Mouse (Mus musculus): Measurements from ENCODE around the gene Uxs1. TPM values are rescaled to one million over a fixed set of nuclear protein-coding genes. Genes with fewer than 3 reads are reported as not detected.

Gene Uxs1
- 27.7 and 29.2 TPM in 2 replicates for polyA plus RNA-seq (2015; fragmentation: Nextera tagmentation; extraction: Ambion mirVana)

- no peaks in the 10 kb centered on the region for H3K9me3 ChIP-seq
- 1% methylated on average over 38 of the region's 41 CpGs for WGBS
- no peaks in the 10 kb centered on the region for H3K36me3 ChIP-seq
- ATAC-seq (ENCODE audit: borderline replicate concordance, extremely low read depth, low FRiP score, low TSS enrichment) = peak; percentile 99
- H3K4me1 ChIP-seq = peaks cover 12% of the 10 kb centered on the region
- no peaks in the 10 kb centered on the region for H3K27me3 ChIP-seq
- peak within 1 kb of the TSS; percentile 75 for H3K9ac ChIP-seq
- peak within 1 kb of the TSS; percentile 87 for H3K27ac ChIP-seq
- H3K4me2 ChIP-seq = peak within 1 kb of the TSS; percentile 82
- H3K4me3 ChIP-seq = peak within 1 kb of the TSS; percentile 84
Measured at GRCm38 (mm10) chr1:43827763-43828194, at the start of gene Uxs1. Uxs1 (minus strand) TSS chr1:43827800.

GRCm38 (mm10) chr1:43877233-43877632, 49.6 kb upstream of the Uxs1 start:
- Histone ChIP-seq H3K4me3 (no peak overlapping the region), H3K9ac (no peak overlapping the region), H3K9me3 (no peaks in the 10 kb centered on the region), H3K27me3 (no peaks in the 10 kb centered on the region), H3K27ac (no peak overlapping the region), H3K4me2 (no peak overlapping the region), H3K36me3 (no peaks in the 10 kb centered on the region), H3K4me1 (no peaks in the 10 kb centered on the region)
- ATAC-seq (ENCODE audit: borderline replicate concordance, extremely low read depth, low FRiP score, low TSS enrichment) = no peak
- 88% methylated on average over 6 of the region's 6 CpGs for WGBS

- no peak for ATAC-seq (ENCODE audit: borderline replicate concordance, extremely low read depth, low FRiP score, low TSS enrichment)
- H3K4me3 ChIP-seq = no peak overlapping the region
- no peaks in the 10 kb centered on the region for H3K27me3 ChIP-seq
Measured at GRCm38 (mm10) chr1:43871116-43871515, 43.5 kb upstream of the Uxs1 start.

GRCm38 (mm10) chr1:43868510-43868909, 40.9 kb upstream of the Uxs1 start:
- no peak for ATAC-seq (ENCODE audit: borderline replicate concordance, extremely low read depth, low FRiP score, low TSS enrichment)
- H3K4me1 ChIP-seq = no peaks in the 10 kb centered on the region
- H3K4me3 ChIP-seq = no peak overlapping the region
- H3K27ac ChIP-seq = no peak overlapping the region
- H3K27me3 ChIP-seq = no peaks in the 10 kb centered on the region
- H3K9ac ChIP-seq = no peak overlapping the region
- no peak overlapping the region for H3K4me2 ChIP-seq
- 46% methylated on average over 1 of the region's 1 CpGs for WGBS
- H3K9me3 ChIP-seq = no peaks in the 10 kb centered on the region
- H3K36me3 ChIP-seq = no peaks in the 10 kb centered on the region

More at GRCm38 (mm10) chr1:43871116-43871515, 43.5 kb upstream of the Uxs1 start:
- no peak overlapping the region for H3K27ac ChIP-seq
- H3K9me3 ChIP-seq = no peaks in the 10 kb centered on the region
- H3K9ac ChIP-seq = no peak overlapping the region
- H3K36me3 ChIP-seq = no peaks in the 10 kb centered on the region
- H3K4me1 ChIP-seq = no peaks in the 10 kb centered on the region
- no peak overlapping the region for H3K4me2 ChIP-seq

GRCm38 (mm10) chr1:43864758-43865157, 37.2 kb upstream of the Uxs1 start:
- Histone ChIP-seq H3K4me2 (no peak overlapping the region), H3K27me3 (no peaks in the 10 kb centered on the region), H3K4me1 (no peaks in the 10 kb centered on the region), H3K9ac (no peak overlapping the region), H3K9me3 (no peaks in the 10 kb centered on the region), H3K4me3 (no peak overlapping the region), H3K36me3 (no peaks in the 10 kb centered on the region), H3K27ac (no peak overlapping the region)
- no peak for ATAC-seq (ENCODE audit: borderline replicate concordance, extremely low read depth, low FRiP score, low TSS enrichment)

GRCm38 (mm10) chr1:43862614-43863013, 35.0 kb upstream of the Uxs1 start:
- no peak overlapping the region for H3K9ac ChIP-seq
- no peaks in the 10 kb centered on the region for H3K36me3 ChIP-seq
- 93% methylated on average over 4 of the region's 4 CpGs for WGBS
- ATAC-seq (ENCODE audit: borderline replicate concordance, extremely low read depth, low FRiP score, low TSS enrichment) = no peak
- no peaks in the 10 kb centered on the region for H3K4me1 ChIP-seq
- no peaks in the 10 kb centered on the region for H3K27me3 ChIP-seq
- no peaks in the 10 kb centered on the region for H3K9me3 ChIP-seq
- H3K27ac ChIP-seq = no peak overlapping the region
- no peak overlapping the region for H3K4me2 ChIP-seq
- no peak overlapping the region for H3K4me3 ChIP-seq

GRCm38 (mm10) chr1:43858988-43859387, 31.4 kb upstream of the Uxs1 start:
- no peaks in the 10 kb centered on the region for H3K27me3 ChIP-seq
- WGBS = 33% methylated on average over 5 of the region's 5 CpGs
- H3K4me3 ChIP-seq = no peak overlapping the region
- H3K27ac ChIP-seq = no peak overlapping the region
- H3K4me2 ChIP-seq = no peak overlapping the region
- ATAC-seq (ENCODE audit: borderline replicate concordance, extremely low read depth, low FRiP score, low TSS enrichment) = no peak
- no peaks in the 10 kb centered on the region for H3K4me1 ChIP-seq
- no peaks in the 10 kb centered on the region for H3K36me3 ChIP-seq
- H3K9ac ChIP-seq = no peak overlapping the region
- no peaks in the 10 kb centered on the region for H3K9me3 ChIP-seq

- Histone ChIP-seq H3K27ac (no peak overlapping the region), H3K4me2 (no peak overlapping the region), H3K4me1 (no peaks in the 10 kb centered on the region), H3K9ac (no peak overlapping the region), H3K9me3 (no peaks in the 10 kb centered on the region), H3K36me3 (no peaks in the 10 kb centered on the region), H3K4me3 (no peak overlapping the region), H3K27me3 (no peaks in the 10 kb centered on the region)
- ATAC-seq (ENCODE audit: borderline replicate concordance, extremely low read depth, low FRiP score, low TSS enrichment) = no peak
- WGBS = 77% methylated on average over 1 of the region's 1 CpGs
Measured at GRCm38 (mm10) chr1:43857656-43858055, 30.1 kb upstream of the Uxs1 start.

GRCm38 (mm10) chr1:43855591-43855990, 28.0 kb upstream of the Uxs1 start:
- H3K9ac ChIP-seq = no peak overlapping the region
- no peaks in the 10 kb centered on the region for H3K4me1 ChIP-seq
- no peak overlapping the region for H3K27ac ChIP-seq
- H3K27me3 ChIP-seq = no peaks in the 10 kb centered on the region
- no peaks in the 10 kb centered on the region for H3K36me3 ChIP-seq
- no peaks in the 10 kb centered on the region for H3K9me3 ChIP-seq
- 55% methylated on average over 1 of the region's 1 CpGs for WGBS
- ATAC-seq (ENCODE audit: borderline replicate concordance, extremely low read depth, low FRiP score, low TSS enrichment) = no peak
- no peak overlapping the region for H3K4me3 ChIP-seq
- no peak overlapping the region for H3K4me2 ChIP-seq

- Histone ChIP-seq H3K27me3 (no peaks in the 10 kb centered on the region), H3K4me1 (no peaks in the 10 kb centered on the region), H3K36me3 (no peaks in the 10 kb centered on the region), H3K9me3 (no peaks in the 10 kb centered on the region), H3K4me3 (no peak overlapping the region), H3K9ac (no peak overlapping the region), H3K27ac (no peak overlapping the region), H3K4me2 (no peak overlapping the region)
- WGBS = 75% methylated on average over 2 of the region's 2 CpGs
- no peak for ATAC-seq (ENCODE audit: borderline replicate concordance, extremely low read depth, low FRiP score, low TSS enrichment)
Measured at GRCm38 (mm10) chr1:43843398-43843797, 15.8 kb upstream of the Uxs1 start.

GRCm38 (mm10) chr1:43837236-43837635, 9.6 kb upstream of the Uxs1 start:
- 80% methylated on average over 1 of the region's 1 CpGs for WGBS
- no peak overlapping the region for H3K4me2 ChIP-seq
- no peaks in the 10 kb centered on the region for H3K9me3 ChIP-seq
- no peaks in the 10 kb centered on the region for H3K27me3 ChIP-seq
- no peaks in the 10 kb centered on the region for H3K36me3 ChIP-seq
- no peak for ATAC-seq (ENCODE audit: borderline replicate concordance, extremely low read depth, low FRiP score, low TSS enrichment)
- H3K27ac ChIP-seq = no peak overlapping the region
- H3K4me1 ChIP-seq = no peaks in the 10 kb centered on the region
- no peak overlapping the region for H3K9ac ChIP-seq
- H3K4me3 ChIP-seq = no peak overlapping the region

- 61% methylated on average over 1 of the region's 1 CpGs for WGBS
- no peaks in the 10 kb centered on the region for H3K27me3 ChIP-seq
- peaks cover 11% of the 10 kb centered on the region for H3K4me1 ChIP-seq
- no peak overlapping the region for H3K4me3 ChIP-seq
- H3K4me2 ChIP-seq = no peak overlapping the region
- H3K9me3 ChIP-seq = no peaks in the 10 kb centered on the region
- no peak overlapping the region for H3K9ac ChIP-seq
- H3K36me3 ChIP-seq = no peaks in the 10 kb centered on the region
- H3K27ac ChIP-seq = no peak overlapping the region
- ATAC-seq (ENCODE audit: borderline replicate concordance, extremely low read depth, low FRiP score, low TSS enrichment) = no peak
Measured at GRCm38 (mm10) chr1:43830096-43830495, 2.5 kb upstream of the Uxs1 start.
